Mouse (Mus musculus) adipose tissue, adult 10 weeks (tissue): Measurements from ENCODE around the gene Gm15114. TPM values are rescaled to one million over a fixed set of nuclear protein-coding genes. Genes with fewer than 3 reads are reported as not detected.

ENCODE experiments used
- polyA plus RNA-seq: library from polyadenylated mRNA; stranded (reverse); fragments of 350-450 nt; fragmentation: Illumina TruSeq; extraction: RNeasy Lipid Tissue Mini Kit (QIAGEN cat#74804); gene quantifications from one replicate; pipeline ENCODE4 v1.2.3, GENCODE M21; 2014; ENCODE audit warnings: low read depth, low replicate concordance

Gm15114 gene
- not detected for polyA plus RNA-seq

GRCm38 (mm10) chrX:148488649-148489048 is at the start of gene Gm15114:
Gm15114 (plus strand) TSS chrX:148488949.

Other genes starting within 250 kb of the Gm15114 start
- gene Gm8334, start 126.2 kb downstream of the Gm15114 start, polyA plus RNA-seq: not detected
- not detected for gene Gm15127, start 174.6 kb downstream of the Gm15114 start, polyA plus RNA-seq